Mouse (Mus musculus): ENCODE results near the gene Gm10273.

Gene Gm10273

DNA sequence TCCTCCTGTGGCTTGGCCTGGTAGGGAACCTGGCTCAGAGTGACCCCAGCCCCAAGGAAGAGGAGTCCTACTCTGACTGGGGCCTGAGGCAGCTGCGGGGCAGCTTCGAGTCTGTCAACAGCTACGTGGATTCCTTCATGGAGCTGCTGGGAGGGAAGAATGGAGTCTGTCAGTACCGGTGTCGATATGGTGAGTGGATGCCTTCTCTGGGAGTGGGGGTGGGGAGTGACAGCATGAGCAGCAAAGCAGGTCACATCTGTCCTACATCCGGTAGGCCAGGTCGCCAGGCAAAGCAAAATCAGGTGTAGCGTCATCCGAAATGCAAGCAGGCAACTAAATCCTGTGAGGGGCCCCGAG, 8.3 kb downstream of the Gm10273 start:
- DNase-seq, result no peak

GRCm38 (mm10) chr10:59408499-59408898, 13.1 kb downstream of the Gm10273 start:
- DNase-seq, result no peak

GRCm38 (mm10) chr10:59410264-59410663, 14.8 kb downstream of the Gm10273 start:
- DNase-seq, result no peak

DNA sequence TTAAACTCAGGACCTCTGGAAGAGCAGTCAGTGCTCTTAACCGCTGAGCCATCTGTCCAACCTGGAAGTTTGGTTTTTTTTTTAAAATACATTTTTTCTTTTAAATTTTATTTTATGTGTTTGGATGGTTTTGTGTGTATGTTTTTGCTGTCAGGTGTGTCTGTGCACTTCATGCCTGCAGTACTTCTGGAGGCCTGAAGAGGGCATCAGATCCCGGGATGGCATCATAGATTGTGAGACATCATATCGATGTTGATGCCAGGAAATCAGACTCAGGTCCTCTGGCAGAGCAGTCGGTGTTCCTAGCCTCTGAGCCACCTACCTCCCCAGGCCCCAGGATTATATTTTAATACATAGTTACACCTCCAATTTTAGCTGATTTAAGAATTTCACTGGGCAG, 18.3 kb downstream of the Gm10273 start:
- no peak for DNase-seq

DNA sequence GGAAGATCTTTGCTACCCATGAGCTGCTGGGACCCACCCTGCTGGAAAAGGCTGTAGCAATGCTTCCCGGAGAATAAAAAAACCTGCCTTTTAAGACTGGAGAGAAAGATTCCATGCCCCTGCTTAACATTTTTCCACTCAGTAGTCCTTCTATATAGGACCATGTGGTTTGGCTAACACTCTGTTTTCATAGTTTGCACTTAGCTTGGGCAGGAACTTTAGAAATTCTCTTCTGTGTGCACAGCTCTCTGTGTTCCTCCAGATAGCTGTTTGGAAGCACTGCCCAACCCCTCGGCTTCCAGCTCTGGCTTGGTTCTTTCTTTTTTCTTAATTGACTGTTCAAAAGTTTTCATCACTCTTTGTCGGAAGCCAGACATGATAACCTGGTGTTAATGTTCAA, 21.2 kb downstream of the Gm10273 start:
- DNase-seq, result no peak

- DNase-seq, result no peak
These were observed 24.1 kb downstream of the Gm10273 start for GRCm38 (mm10) chr10:59419516-59419915.

GRCm38 (mm10) chr10:59424453-59424852, 29.0 kb downstream of the Gm10273 start:
- DNase-seq, result peak; percentile 52

- DNase-seq, result peak; percentile 74
These were observed 29.9 kb downstream of the Gm10273 start for GRCm38 (mm10) chr10:59425369-59425768.

- DNase-seq, result peak; percentile 36
These were observed 30.9 kb downstream of the Gm10273 start for GRCm38 (mm10) chr10:59426371-59426770.

- no peak for DNase-seq
These were observed 34.2 kb downstream of the Gm10273 start for GRCm38 (mm10) chr10:59429448-59430135.

DNA sequence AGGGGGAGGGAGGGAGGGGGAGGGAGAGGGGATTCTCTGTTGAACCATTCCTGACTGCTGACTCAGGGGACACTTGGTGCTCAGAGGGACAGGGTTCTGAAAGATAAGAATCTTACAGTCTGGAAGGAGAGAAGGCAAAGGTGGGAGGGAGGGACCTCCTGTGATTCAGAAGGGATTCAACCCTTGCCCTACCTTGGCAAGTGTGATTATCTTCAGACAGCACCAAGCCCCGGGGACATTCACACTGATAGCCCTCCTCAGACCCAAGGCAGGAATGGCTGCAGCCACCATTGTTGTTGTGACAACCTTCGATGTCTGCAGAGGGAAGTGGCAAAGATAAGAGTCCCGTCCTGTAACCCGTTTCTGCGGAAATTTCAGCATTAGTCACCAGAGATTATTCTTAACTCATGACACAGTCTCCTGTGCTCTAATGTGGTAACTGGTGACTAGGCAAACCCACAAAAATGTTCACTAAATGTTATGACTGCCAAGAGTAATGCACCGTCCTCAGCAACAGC, 35.3 kb downstream of the Gm10273 start:
- no peak for DNase-seq

GRCm38 (mm10) chr10:59435746-59436145, 40.3 kb downstream of the Gm10273 start:
- DNase-seq, result no peak

DNA sequence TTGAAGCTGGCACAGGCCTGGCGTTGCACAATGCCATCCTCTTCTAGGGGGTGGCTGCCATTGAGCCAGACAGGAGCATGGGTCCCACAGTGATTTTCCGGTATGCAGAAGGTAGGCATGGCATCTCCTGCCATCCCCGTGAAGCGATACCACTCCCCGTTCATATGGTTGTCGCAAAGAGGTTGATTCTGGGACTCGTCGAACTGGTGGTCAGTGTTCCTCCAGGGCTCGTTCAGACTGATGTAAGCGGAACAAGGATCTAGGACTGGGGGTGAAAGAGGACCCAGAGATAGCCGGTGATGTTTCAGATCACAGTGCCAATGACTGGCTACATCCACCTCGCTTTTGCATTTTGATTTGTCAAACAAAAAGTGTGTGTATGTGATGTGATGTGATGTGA, 43.2 kb downstream of the Gm10273 start:
- no peak for DNase-seq

GRCm38 (mm10) chr10:59439508-59439931, 44.1 kb downstream of the Gm10273 start:
- DNase-seq, result peak; percentile 70

DNA sequence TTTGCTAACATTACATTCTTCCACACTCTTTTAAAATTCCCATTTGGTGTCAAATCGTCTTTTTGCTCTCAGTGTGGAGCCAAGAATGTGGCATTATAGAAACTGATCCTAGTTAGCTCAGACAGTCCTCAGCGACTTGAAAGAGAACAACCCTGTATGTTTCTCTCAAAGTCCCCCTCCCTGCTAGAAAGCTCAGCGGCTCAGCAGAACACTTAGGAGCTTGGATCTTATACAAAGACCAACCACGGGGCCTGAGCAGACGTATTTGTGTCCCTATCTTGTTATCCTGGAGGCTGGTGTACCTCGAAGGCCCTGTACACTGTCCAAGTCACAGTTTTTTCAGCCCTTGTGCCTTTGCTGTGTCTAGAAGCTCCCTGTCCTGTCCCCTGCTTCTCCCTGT, 44.7 kb downstream of the Gm10273 start:
- DNase-seq, result no peak

DNA sequence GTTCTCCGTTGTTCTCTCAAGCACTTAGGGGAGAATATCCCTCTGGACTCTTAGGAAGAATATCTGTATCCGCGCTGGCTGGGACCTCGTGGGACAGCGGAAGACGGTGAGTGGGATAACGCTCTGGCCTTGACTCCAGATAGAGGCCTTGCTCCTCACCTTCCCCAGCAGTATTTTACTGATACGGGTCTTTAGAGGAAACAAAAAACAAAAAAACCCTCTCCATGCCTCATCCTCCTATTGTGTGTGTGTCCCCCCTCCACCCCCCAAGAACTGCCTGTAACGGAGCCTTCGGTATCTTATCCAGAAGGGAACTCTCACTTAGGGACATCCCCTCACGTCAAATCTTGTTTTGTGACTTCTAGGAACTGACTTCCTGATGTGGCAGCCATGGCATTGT, 46.3 kb downstream of the Gm10273 start, which contains the start of gene Oit3:
Gene Oit3 (minus strand): TSS at position 44 of the 400 bp plus-strand sequence.
- no peak for DNase-seq

GRCm38 (mm10) chr10:59443212-59443611, 47.8 kb downstream of the Gm10273 start:
- peak; percentile 55 for DNase-seq

GRCm38 (mm10) chr10:59444106-59444505, 48.7 kb downstream of the Gm10273 start:
- DNase-seq, result no peak

DNA sequence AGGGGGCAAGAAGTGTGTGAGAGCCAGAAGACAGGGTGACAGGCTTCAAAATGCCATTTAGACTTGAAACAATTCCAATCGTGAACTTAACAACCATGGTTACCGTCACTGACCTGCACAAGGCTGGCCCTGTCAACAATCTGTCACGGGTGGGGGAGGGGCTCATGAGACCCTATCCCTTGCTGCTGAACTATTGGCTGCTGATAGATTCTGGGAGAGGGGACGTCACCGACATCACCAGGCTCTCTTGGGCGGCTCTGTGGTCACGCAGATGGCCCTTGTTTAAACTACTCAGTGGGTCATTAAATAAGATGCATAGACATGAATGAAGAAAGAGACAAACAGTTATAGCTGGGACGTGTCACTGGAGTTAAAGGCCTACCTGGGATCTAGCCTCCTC, 49.2 kb downstream of the Gm10273 start:
- DNase-seq, result no peak
